Mouse (Mus musculus) megakaryocyte, embryonic 14.5 days (primary cell): Measurements from ENCODE around the gene Rab40c.

ENCODE experiments used
- FLI1 ChIP-seq: IDR thresholded peaks from 2 replicates; pipeline ENCODE4 v1.6.1; 2012; ENCODE audit warnings: low read length, inconsistent platforms, mixed read lengths
- GATA1 ChIP-seq: IDR thresholded peaks from 3 replicates; pipeline ENCODE4 v1.6.1; 2012; ENCODE audit warnings: mixed read lengths, low read length, inconsistent platforms, borderline replicate concordance

- no peak for TF ChIP-seq GATA1
- TF ChIP-seq FLI1, result no peak
These were observed 39.2 kb downstream of the Rab40c start, which contains the start of gene Wfikkn1 for GRCm38 (mm10) chr17:25880196-25880910.
